Mouse (Mus musculus) heart, adult 18-20 months (tissue): ENCODE measurements around the gene Unc119b. TPM values are rescaled to one million over a fixed set of nuclear protein-coding genes. Genes with fewer than 3 reads are reported as not detected.
"Not testable (repeated sequence)": the region's sequence is repeated elsewhere in the genome, so short reads cannot be mapped to it uniquely, and the experiment has no call there.

Experiments used
- DNase-seq, 2 experiments: peaks; one replicate each; pipeline ENCODE4 v3.0.0; 2021 to 2022; ENCODE audit warnings: mixed read lengths in 1 of 2
- total RNA-seq, 2 experiments: library from RNA; stranded (reverse); gene quantifications; 2 replicates each; pipeline ENCODE4 v1.2.3; 2021

The Unc119b gene
- total RNA-seq, 2 experiments from 2014 or later, result 19.3 to 20.2 TPM

DNA sequence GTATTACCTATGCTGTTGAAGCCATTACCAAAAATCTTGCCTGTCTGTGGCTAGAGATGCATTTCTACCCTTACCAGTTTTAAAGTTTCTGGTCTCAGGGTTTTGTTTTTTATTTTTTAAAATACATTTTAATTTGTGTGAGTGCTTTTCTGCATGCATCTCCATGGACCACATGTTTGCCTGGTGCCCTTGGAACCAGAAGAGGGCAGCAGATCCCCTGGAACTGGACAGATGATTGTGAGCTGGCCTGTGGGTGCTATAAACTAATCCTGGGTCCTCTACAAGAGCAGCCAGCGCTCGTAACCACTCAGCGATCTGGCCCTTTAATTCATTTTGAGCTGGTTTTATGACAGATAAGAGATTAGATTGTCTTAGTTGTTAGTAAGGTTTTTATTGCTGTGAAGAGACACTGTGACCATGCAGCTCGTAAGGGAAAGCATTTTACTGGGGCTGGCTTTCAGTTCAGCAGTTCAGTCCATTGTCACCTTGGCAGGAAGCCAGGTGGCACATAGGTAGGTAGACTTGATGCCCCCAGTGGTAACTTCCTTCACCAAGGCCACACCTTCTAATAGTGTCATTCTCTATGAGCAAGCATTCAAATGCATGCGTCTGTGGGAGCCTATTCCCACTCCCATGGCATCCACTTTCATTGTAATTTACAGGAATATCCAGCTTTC lies 45.0 kb downstream of the Unc119b start:
- DNase-seq, result no peak

DNA sequence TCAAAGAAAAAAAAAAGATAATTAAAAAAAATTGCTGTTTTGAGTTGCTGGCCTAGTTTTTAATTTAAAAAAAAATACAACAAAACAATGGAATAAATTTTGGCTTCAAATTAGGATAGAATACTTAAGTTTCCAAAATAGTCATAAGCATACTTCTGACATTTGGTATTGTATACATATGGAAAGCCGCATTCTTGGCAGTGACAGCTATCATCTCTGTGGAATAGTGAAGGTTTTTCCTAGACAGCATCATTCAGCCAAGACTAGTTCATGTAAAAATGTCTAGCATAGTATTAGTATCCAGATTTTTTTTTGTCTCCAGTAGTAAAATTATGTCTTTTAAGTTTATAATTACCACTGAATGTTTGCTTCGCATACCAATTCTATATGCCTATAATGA lies 49.1 kb downstream of the Unc119b start:
- no peak for DNase-seq

DNA sequence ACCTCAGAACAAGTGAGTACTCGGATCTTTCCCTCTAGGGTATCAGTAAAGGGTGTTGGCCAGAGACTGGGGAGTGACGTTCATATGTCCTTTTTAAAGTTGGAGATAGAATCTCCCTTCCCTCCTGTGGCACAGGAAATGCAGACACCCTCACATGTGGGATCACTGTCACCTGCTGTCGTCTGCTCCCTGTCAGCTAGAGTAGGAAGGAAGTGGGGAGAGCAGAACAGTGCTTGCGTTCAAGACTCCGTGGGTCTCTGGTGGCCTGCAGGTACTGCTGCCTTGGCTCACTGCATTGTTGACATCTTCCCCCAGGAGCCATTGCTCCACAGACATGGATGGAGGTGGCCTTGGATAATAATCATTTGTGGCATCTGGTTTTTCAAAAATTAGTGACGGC lies 51.3 kb downstream of the Unc119b start:
- no peak for DNase-seq

DNA sequence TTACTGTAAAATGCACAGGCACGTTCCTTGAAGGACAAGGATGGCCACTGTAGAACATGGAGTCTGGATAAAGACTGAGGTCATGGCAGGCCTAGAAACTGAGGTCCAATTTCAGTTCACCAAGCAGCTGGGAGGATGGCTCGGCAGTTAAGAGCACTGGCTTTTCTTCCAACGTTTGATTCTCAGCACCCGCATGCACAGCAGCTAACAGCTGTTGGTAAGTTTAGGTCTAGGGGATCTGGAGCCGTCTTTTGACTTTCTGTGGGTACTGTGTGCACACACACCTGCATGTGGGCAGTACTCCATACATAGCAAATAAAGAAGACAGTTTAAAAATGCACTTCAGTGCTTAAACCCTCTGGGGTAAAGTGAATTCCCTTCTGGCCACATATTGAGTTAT lies 53.1 kb downstream of the Unc119b start:
- DNase-seq, result no peak

- peak; percentile 59 to 88 for DNase-seq
Measured at GRCm38 (mm10) chr5:115076144-115076901, 58.5 kb downstream of the Unc119b start.

DNA sequence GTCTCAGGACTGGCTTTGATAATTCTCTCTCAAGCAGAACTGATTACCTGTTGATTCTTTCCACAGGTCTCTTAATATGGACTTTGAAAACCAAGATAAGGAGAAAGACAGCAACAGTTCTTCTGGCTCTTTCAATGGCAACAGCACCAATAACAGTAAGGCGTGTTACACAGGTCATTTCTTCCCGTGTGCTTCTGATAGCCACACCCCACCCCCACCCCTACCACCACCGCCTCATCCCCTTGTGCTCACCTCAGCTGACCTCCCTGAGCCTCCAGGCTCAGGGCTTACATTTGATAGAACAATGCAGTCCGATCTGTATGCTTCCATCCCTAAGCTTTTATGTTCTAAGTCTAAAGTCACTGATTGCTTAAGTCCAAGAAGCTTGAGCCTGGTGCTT lies 60.0 kb downstream of the Unc119b start:
- DNase-seq, result no peak

GRCm38 (mm10) chr5:115073306-115073705 lies 61.5 kb downstream of the Unc119b start:
- not testable (repeated sequence) for DNase-seq

Other genes with a start within 250 kb of the Unc119b start
- gene Oasl2, start 238.0 kb downstream of the Unc119b start, total RNA-seq, result 1 to 10 TPM; 5.0 TPM
- under 1 TPM; 0.39 to 0.82 TPM for gene Oasl1, start 211.7 kb downstream of the Unc119b start, total RNA-seq
- gene 2210016L21Rik, start 192.8 kb downstream of the Unc119b start, total RNA-seq, result 10 to 100 TPM; 25.3 to 28.0 TPM
- gene Hnf1a, start 163.9 kb downstream of the Unc119b start, total RNA-seq, result not detected
- 10 to 100 TPM; 30.1 to 32.2 TPM for gene Sppl3, start 123.8 kb downstream of the Unc119b start, total RNA-seq
- gene Gm10401, start 36.7 kb downstream of the Unc119b start, total RNA-seq, result not detected
- gene Acads, start 15.6 kb downstream of the Unc119b start, total RNA-seq, result 100 to 1,000 TPM; 230 to 252 TPM
- gene Mlec, start 23.2 kb upstream of the Unc119b start, total RNA-seq, result 10 to 100 TPM; 81.5 to 82.4 TPM
- gene Cabp1, start 59.4 kb upstream of the Unc119b start, total RNA-seq, result 1 to 10 TPM; 1.8 to 2.0 TPM
- 10 to 100 TPM; 35.6 to 37.4 TPM for gene Pop5, start 100.9 kb upstream of the Unc119b start, total RNA-seq
- 100 to 1,000 TPM; 373 to 434 TPM for gene Rnf10, start 137.9 kb upstream of the Unc119b start, total RNA-seq
- 100 to 1,000 TPM; 150 to 174 TPM for gene Coq5, start 144.7 kb upstream of the Unc119b start, total RNA-seq
- gene Dynll1, start 166.0 kb upstream of the Unc119b start, total RNA-seq, result 10 to 100 TPM; 95.3 to 98.8 TPM
- gene Srsf9, start 192.2 kb upstream of the Unc119b start, total RNA-seq, result 10 to 100 TPM; 18.2 to 19.2 TPM
- gene Gatc, start 206.2 kb upstream of the Unc119b start, total RNA-seq, result 10 to 100 TPM; 17.2 to 18.0 TPM
- 10 to 100 TPM; 26.9 to 28.4 TPM for gene Triap1, start 206.2 kb upstream of the Unc119b start, total RNA-seq
- 100 to 1,000 TPM; 273 to 280 TPM for gene Cox6a1, start 214.0 kb upstream of the Unc119b start, total RNA-seq